Mouse (Mus musculus): ENCODE results near the gene Asb8.

GRCm38 (mm10) chr15:98167645-98168621 lies 2.5 kb upstream of the Asb8 start:
- no peak for TF ChIP-seq CTCF (IDR thresholded peaks at IDR 0.05)
- TF ChIP-seq EP300 (IDR thresholded peaks at IDR 0.05), result no peak
